Mouse (Mus musculus) bone marrow macrophage, adult 2 months (primary cell): Measurements from ENCODE around the gene Ifna14.

Experiments
- CTCF ChIP-seq: IDR thresholded peaks from 2 replicates; pipeline ENCODE4 v1.5.1; 2012; ENCODE audit warnings: low read depth, mild to moderate bottlenecking, low read length, moderate library complexity
- POLR2A ChIP-seq: IDR thresholded peaks from 2 replicates; pipeline ENCODE4 v1.6.1; 2012; ENCODE audit warnings: mild to moderate bottlenecking, low read depth, low read length, borderline replicate concordance

GRCm38 (mm10) chr4:88571698-88572097 lies at the start of gene Ifna14:
- no peak for TF ChIP-seq CTCF
- TF ChIP-seq POLR2A = no peak
